Mouse (Mus musculus) heart, postnatal 0 days (tissue): ENCODE results near the gene Pds5b.

Source experiments
- CTCF ChIP-seq: IDR thresholded peaks from 2 replicates; pipeline ENCODE4 v1.5.1; 2016; ENCODE audit warnings: antibody characterized with exemption, control low read depth, low read depth
- EP300 ChIP-seq: IDR thresholded peaks from 2 replicates; pipeline ENCODE4 v1.6.1; 2016; ENCODE audit warnings: antibody characterized with exemption, low read depth

DNA sequence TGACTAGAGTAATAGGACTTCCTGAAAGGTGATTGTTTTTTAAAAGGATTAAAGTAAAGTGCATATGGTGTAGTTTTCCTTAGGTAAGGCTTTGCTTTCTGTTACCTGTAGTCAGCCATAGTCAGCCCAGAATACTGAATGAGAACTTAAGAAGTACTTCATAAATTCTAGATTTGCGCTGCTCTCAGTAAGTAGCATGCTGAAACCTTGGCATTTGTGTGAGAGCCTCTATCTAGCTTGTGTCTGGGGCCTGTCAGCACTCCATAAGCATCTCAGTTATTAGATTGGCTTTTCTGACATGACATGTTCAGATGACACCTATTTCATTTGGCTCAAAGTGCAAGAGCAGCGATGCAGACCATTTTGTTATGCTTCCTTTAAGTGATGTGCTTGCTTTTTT is 19.7 kb downstream of the Pds5b start:
- no peak for TF ChIP-seq EP300
- no peak for TF ChIP-seq CTCF
